Mouse (Mus musculus): ENCODE measurements at regions not wholly inside any gene's neighbourhood (a gene's known extent, or its start where the extent isn't known, plus 50 kb on each side); places are given as distances from the start of the nearest gene placed in this dataset.

- in situ Hi-C loops (cut with MboI, MseI), result loop anchor here (10.0 kb wide), 1 partner anchor 1930 kb away; no protein-coding TSS in a partner anchor
Measured at GRCm38 (mm10) chr13:107944831-107945230, 99.4 kb upstream of the Smim15 start.

GRCm38 (mm10) chr13:107942979-107943378, 101.3 kb upstream of the Smim15 start:
- in situ Hi-C loops (cut with MboI, MseI), result loop anchor here (10.0 kb wide), 1 partner anchor 1932 kb away; no protein-coding TSS in a partner anchor

GRCm38 (mm10) chr13:107942297-107942962, 101.8 kb upstream of the Smim15 start:
- in situ Hi-C loops (cut with MboI, MseI), result loop anchor here (10.0 kb wide), 1 partner anchor 1932 kb away; no protein-coding TSS in a partner anchor

GRCm38 (mm10) chr13:107939916-107940646, 104.2 kb upstream of the Smim15 start:
- in situ Hi-C loops (cut with MboI, MseI), result loop anchor here (10.0 kb wide), 1 partner anchor 1935 kb away; no protein-coding TSS in a partner anchor

GRCm38 (mm10) chr13:107935611-107936010, 108.6 kb upstream of the Smim15 start:
- in situ Hi-C loops (cut with MboI, MseI), result no loop called here

- in situ Hi-C loops (cut with MboI, MseI), result no loop called here
Measured at GRCm38 (mm10) chr13:107934691-107935090, 109.6 kb upstream of the Smim15 start.

- in situ Hi-C loops (cut with MboI, MseI), result no loop called here
Measured at GRCm38 (mm10) chr13:107933598-107934571, 110.4 kb upstream of the Smim15 start.

GRCm38 (mm10) chr13:107932423-107933032, 111.7 kb upstream of the Smim15 start:
- in situ Hi-C loops (cut with MboI, MseI), result no loop called here

GRCm38 (mm10) chr13:107931216-107931615, 113.0 kb upstream of the Smim15 start:
- in situ Hi-C loops (cut with MboI, MseI), result no loop called here

- in situ Hi-C loops (cut with MboI, MseI), result no loop called here
Measured at GRCm38 (mm10) chr13:107927499-107928215, 116.6 kb upstream of the Smim15 start.

GRCm38 (mm10) chr13:107925470-107925869, 118.8 kb upstream of the Smim15 start:
- in situ Hi-C loops (cut with MboI, MseI), result no loop called here

GRCm38 (mm10) chr13:107923129-107924114, 120.8 kb upstream of the Smim15 start:
- in situ Hi-C loops (cut with MboI, MseI), result no loop called here

- in situ Hi-C loops (cut with MboI, MseI), result no loop called here
Measured at GRCm38 (mm10) chr13:107919403-107919802, 124.8 kb upstream of the Smim15 start.

- in situ Hi-C loops (cut with MboI, MseI), result no loop called here
Measured at GRCm38 (mm10) chr13:107918478-107918877, 125.8 kb upstream of the Smim15 start.

GRCm38 (mm10) chr13:107918065-107918464, 126.2 kb upstream of the Smim15 start:
- in situ Hi-C loops (cut with MboI, MseI), result no loop called here

- in situ Hi-C loops (cut with MboI, MseI), result no loop called here
Measured at GRCm38 (mm10) chr13:107917564-107917963, 126.7 kb upstream of the Smim15 start.

- in situ Hi-C loops (cut with MboI, MseI), result no loop called here
Measured at GRCm38 (mm10) chr13:107910125-107910524, 134.1 kb upstream of the Smim15 start.

- in situ Hi-C loops (cut with MboI, MseI), result no loop called here
Measured at GRCm38 (mm10) chr13:107909343-107910067, 134.7 kb upstream of the Smim15 start.

GRCm38 (mm10) chr13:107907966-107908365, 136.3 kb upstream of the Smim15 start:
- in situ Hi-C loops (cut with MboI, MseI), result no loop called here
